In genomic region chr8:85091526-85092090, GRCm38 (mm10) we compare ENCODE assay signal across 35 mouse cellular contexts. TPM values are rescaled to one million over a fixed set of nuclear protein-coding genes. Genes with fewer than 3 reads are reported as not detected.
DNase-seq lines count a peak whose midpoint lies in the region; ATAC-seq and TF ChIP-seq lines count a peak whose summit lies in the region.
"Had no signal": no experiment of that assay in that cellular context is flagged by ENCODE, and none has a peak within 500 bp of the region (broad histone marks: within the 10 kb centered on the region; RNA-seq: fewer than 3 reads in every experiment).

No protein-coding gene starts in this region.

- peaks cover 3% of the 10 kb centered on the region; the same call in 1 of the 2 replicates for H3K4me1 ChIP-seq in heart, embryonic 10.5 days
- H3K4me1 ChIP-seq in heart, embryonic 11.5 days (ENCODE audit: control insufficient read depth, insufficient read depth, low read length): no peaks in the 10 kb centered on the region
- H3K4me1 ChIP-seq in liver, embryonic 13.5 days (replicated peaks): peaks cover 4% of the 10 kb centered on the region
- no peaks in the 10 kb centered on the region for H3K4me1 ChIP-seq in liver, embryonic 11.5 days (replicated peaks; ENCODE audit: control insufficient read depth, insufficient read depth, low read length)
- H3K4me1 ChIP-seq in E14TG2a.4 (replicated peaks; ENCODE audit: low read depth, low read length): peaks cover 25% of the 10 kb centered on the region
- H3K4me1 ChIP-seq: forebrain, embryonic 12.5 days; heart, embryonic 12.5 days; hindbrain, embryonic 15.5 days; limb, embryonic 13.5 days; neural tube, embryonic 12.5 days had no signal

- H3K4me2 ChIP-seq in heart, embryonic 11.5 days: no peak overlapping the region; the same call in 1 of the 2 replicates
- no peak overlapping the region for H3K4me2 ChIP-seq in liver, embryonic 13.5 days
- H3K4me2 ChIP-seq in liver, embryonic 11.5 days: no peak overlapping the region
- H3K4me2 ChIP-seq: forebrain, embryonic 12.5 days; heart, embryonic 12.5 days; hindbrain, embryonic 15.5 days; limb, embryonic 13.5 days; liver, embryonic 12.5 days; midbrain, embryonic 11.5 days; neural tube, embryonic 12.5 days had no signal

- no peak for ATAC-seq in heart, embryonic 11.5 days (replicated peaks; ENCODE audit: insufficient number of reproducible peaks, low FRiP score, low TSS enrichment)
- 0 out of 2 replicates have a peak, but pooled peaks have one; percentile 18 for ATAC-seq in liver, embryonic 13.5 days (ENCODE audit: low read depth)
- ATAC-seq in liver, embryonic 11.5 days (replicated peaks; ENCODE audit: low FRiP score): no peak; the same call in 1 of the 2 replicates
- no peak for ATAC-seq in erythroblast, adult 5-6 weeks (replicated peaks; ENCODE audit: low FRiP score, poor library complexity, severe bottlenecking)
- ATAC-seq: inflammation-experienced regulatory T-cells, adult 6 months; liver, embryonic 12.5 days; midbrain, embryonic 16.5 days had no signal

- no peak overlapping the region for H3K9ac ChIP-seq in heart, embryonic 11.5 days (ENCODE audit: low read depth, low read length)
- H3K9ac ChIP-seq in liver, embryonic 13.5 days: no peak overlapping the region
- H3K9ac ChIP-seq in liver, embryonic 11.5 days (ENCODE audit: low read depth, low read length): no peak overlapping the region
- H3K9ac ChIP-seq: forebrain, embryonic 12.5 days; heart, embryonic 12.5 days; hindbrain, embryonic 15.5 days; limb, embryonic 13.5 days; liver, embryonic 12.5 days; neural tube, embryonic 12.5 days had no signal

- no peaks in the 10 kb centered on the region for H3K27me3 ChIP-seq in heart, embryonic 10.5 days (ENCODE audit: insufficient read depth, poor library complexity, severe bottlenecking)
- no peaks in the 10 kb centered on the region for H3K27me3 ChIP-seq in heart, embryonic 11.5 days (ENCODE audit: control insufficient read depth, insufficient read depth, low read length)
- H3K27me3 ChIP-seq in liver, embryonic 13.5 days: no peaks in the 10 kb centered on the region
- H3K27me3 ChIP-seq in liver, embryonic 11.5 days (replicated peaks; ENCODE audit: control insufficient read depth, insufficient read depth, low read length): no peaks in the 10 kb centered on the region
- no peaks in the 10 kb centered on the region for H3K27me3 ChIP-seq in E14TG2a.4 (ENCODE audit: insufficient read depth, low read length)
- H3K27me3 ChIP-seq: forebrain, embryonic 12.5 days; heart, embryonic 12.5 days; hindbrain, embryonic 15.5 days; limb, embryonic 13.5 days; liver, embryonic 12.5 days; neural tube, embryonic 12.5 days had no signal

- no peak overlapping the region for H3K4me3 ChIP-seq in heart, embryonic 10.5 days
- H3K4me3 ChIP-seq in heart, embryonic 11.5 days (ENCODE audit: low read depth, low read length): no peak overlapping the region
- no peak overlapping the region for H3K4me3 ChIP-seq in liver, embryonic 13.5 days (replicated peaks)
- H3K4me3 ChIP-seq in liver, embryonic 11.5 days (ENCODE audit: low read depth, low read length): no peak overlapping the region
- H3K4me3 ChIP-seq in E14TG2a.4 (replicated peaks; ENCODE audit: low read length): peak overlapping the region; percentile 51; the same call in 1 of the 2 replicates
- H3K4me3 ChIP-seq: forebrain, embryonic 12.5 days; heart, embryonic 12.5 days; hindbrain, embryonic 15.5 days; limb, embryonic 13.5 days; liver, embryonic 12.5 days; myocyte; neural tube, embryonic 12.5 days had no signal

- peaks cover 59% of the 10 kb centered on the region for H3K36me3 ChIP-seq in heart, embryonic 10.5 days
- H3K36me3 ChIP-seq in heart, embryonic 11.5 days (ENCODE audit: control insufficient read depth, insufficient read depth, low read length): peaks cover 5% of the 10 kb centered on the region; the same call in 1 of the 2 replicates
- peaks cover 79% of the 10 kb centered on the region for H3K36me3 ChIP-seq in liver, embryonic 13.5 days
- H3K36me3 ChIP-seq in liver, embryonic 11.5 days (ENCODE audit: control insufficient read depth, insufficient read depth, low read length): peaks cover 14% of the 10 kb centered on the region; the same call in 1 of the 2 replicates
- H3K36me3 ChIP-seq in E14TG2a.4 (ENCODE audit: insufficient read depth, low read length): peaks cover 79% of the 10 kb centered on the region

- WGBS in heart, embryonic 10.5 days: 19% methylated on average over 21 of the region's 21 CpGs
- 23% methylated on average over 21 of the region's 21 CpGs for WGBS in heart, embryonic 11.5 days (ENCODE audit: insufficient replicate concordance)
- WGBS in liver, embryonic 13.5 days (ENCODE audit: insufficient replicate concordance): 61% methylated on average over 21 of the region's 21 CpGs
- 50% methylated on average over 21 of the region's 21 CpGs for WGBS in liver, embryonic 11.5 days

- DNase-seq in heart, embryonic 10.5 days (ENCODE audit: low spot score): peak; percentile 74
- DNase-seq in liver, embryonic 13.5 days: no peak
- no peak for DNase-seq in liver, embryonic 11.5 days (ENCODE audit: low spot score)
- peak; percentile 89 for DNase-seq in ZHBTc4 (ENCODE audit: low read depth, low spot score)
- DNase-seq: adrenal gland, adult 8-10 months; cerebellum, adult 2 months; cerebellum, postnatal 14 days; gastrocnemius, postnatal 14 days; kidney, adult 2 months; lung, adult 18-20 months; lung, postnatal 36 days; right cerebral cortex, adult 18-20 months had no signal

- TF ChIP-seq CTCF in E14TG2a.4 (conservative IDR thresholded peaks at IDR 0.05; ENCODE audit: low read length): no peak

- H3K27ac ChIP-seq in heart, embryonic 10.5 days: no peak overlapping the region
- no peak overlapping the region for H3K27ac ChIP-seq in heart, embryonic 11.5 days (ENCODE audit: low read depth, low read length)
- H3K27ac ChIP-seq in liver, embryonic 13.5 days: no peak overlapping the region
- no peak overlapping the region for H3K27ac ChIP-seq in liver, embryonic 11.5 days (ENCODE audit: low read depth, low read length)
- H3K27ac ChIP-seq: forebrain, embryonic 12.5 days; hindbrain, embryonic 15.5 days; kidney, postnatal 0 days; limb, embryonic 13.5 days; liver, embryonic 12.5 days; neural tube, embryonic 12.5 days had no signal

- no peaks in the 10 kb centered on the region for H3K9me3 ChIP-seq in heart, embryonic 10.5 days
- no peaks in the 10 kb centered on the region for H3K9me3 ChIP-seq in heart, embryonic 11.5 days (replicated peaks; ENCODE audit: control insufficient read depth, low read length)
- no peaks in the 10 kb centered on the region for H3K9me3 ChIP-seq in liver, embryonic 13.5 days (replicated peaks)
- H3K9me3 ChIP-seq in liver, embryonic 11.5 days (ENCODE audit: control insufficient read depth, low read length): no peaks in the 10 kb centered on the region
- no peaks in the 10 kb centered on the region for H3K9me3 ChIP-seq in E14TG2a.4 (ENCODE audit: low read length)
- H3K9me3 ChIP-seq: forebrain, embryonic 12.5 days; heart, embryonic 12.5 days; hindbrain, embryonic 15.5 days; limb, embryonic 13.5 days; liver, embryonic 12.5 days; neural tube, embryonic 12.5 days had no signal

RNA-seq across cellular contexts. Expression of gene Man2b1, which starts 8.5 kb away (rescaled TPM):
- polyA plus RNA-seq in heart, embryonic 10.5 days (2016; fragmentation: Nextera tagmentation; extraction: Ambion mirVana): 27.2 and 30.7 TPM in 2 replicates
- polyA plus RNA-seq in heart, embryonic 11.5 days (2014; fragmentation: Nextera tagmentation; extraction: Ambion mirVana): 25.1 and 27.3 TPM in 2 replicates
- polyA plus RNA-seq in liver, embryonic 13.5 days (2015; fragmentation: Nextera tagmentation; extraction: Ambion mirVana): 20.0 and 24.1 TPM in 2 replicates
- polyA plus RNA-seq in liver, embryonic 11.5 days (2014; fragmentation: Nextera tagmentation; extraction: Ambion mirVana): 38.6 and 40.3 TPM in 2 replicates
- 27.5 and 32.8 TPM in 2 replicates for total RNA-seq in erythroblast, adult 5-6 weeks (2015; ENCODE audit: low replicate concordance)
- 17.8 and 18.6 TPM in 2 replicates for total RNA-seq in erythroblast, adult 5-6 weeks (2017; ENCODE audit: low replicate concordance)

RNA-seq across cellular contexts. Expression of gene Wdr83, which starts 10.5 kb away (rescaled TPM):
- 41.2 and 47.9 TPM in 2 replicates for polyA plus RNA-seq in heart, embryonic 10.5 days (2016; fragmentation: Nextera tagmentation; extraction: Ambion mirVana)
- 36.5 and 43.0 TPM in 2 replicates for polyA plus RNA-seq in heart, embryonic 11.5 days (2014; fragmentation: Nextera tagmentation; extraction: Ambion mirVana)
- 26.5 and 28.1 TPM in 2 replicates for polyA plus RNA-seq in liver, embryonic 13.5 days (2015; fragmentation: Nextera tagmentation; extraction: Ambion mirVana)
- polyA plus RNA-seq in liver, embryonic 11.5 days (2014; fragmentation: Nextera tagmentation; extraction: Ambion mirVana): 46.4 and 50.4 TPM in 2 replicates
- 1.7 and 16.9 TPM in 2 replicates for total RNA-seq in erythroblast, adult 5-6 weeks (2015; ENCODE audit: low replicate concordance)
- total RNA-seq in erythroblast, adult 5-6 weeks (2017; ENCODE audit: low replicate concordance): 4.9 and 6.3 TPM in 2 replicates

RNA-seq across cellular contexts. Expression of gene Wdr83os, which starts 11.1 kb away (rescaled TPM):
- polyA plus RNA-seq in heart, embryonic 10.5 days (2016; fragmentation: Nextera tagmentation; extraction: Ambion mirVana): 97.0 and 105 TPM in 2 replicates
- 120 and 124 TPM in 2 replicates for polyA plus RNA-seq in heart, embryonic 11.5 days (2014; fragmentation: Nextera tagmentation; extraction: Ambion mirVana)
- 69.1 and 70.5 TPM in 2 replicates for polyA plus RNA-seq in liver, embryonic 13.5 days (2015; fragmentation: Nextera tagmentation; extraction: Ambion mirVana)
- 103 and 105 TPM in 2 replicates for polyA plus RNA-seq in liver, embryonic 11.5 days (2014; fragmentation: Nextera tagmentation; extraction: Ambion mirVana)
- total RNA-seq in erythroblast, adult 5-6 weeks (2015; ENCODE audit: low replicate concordance): 26.1 and 31.3 TPM in 2 replicates
- 4.3 and 11.3 TPM in 2 replicates for total RNA-seq in erythroblast, adult 5-6 weeks (2017; ENCODE audit: low replicate concordance)

RNA-seq across cellular contexts. Expression of gene Dhps, which starts 20.1 kb away (rescaled TPM):
- polyA plus RNA-seq in heart, embryonic 10.5 days (2016; fragmentation: Nextera tagmentation; extraction: Ambion mirVana): 54.0 and 72.3 TPM in 2 replicates
- 57.6 and 60.0 TPM in 2 replicates for polyA plus RNA-seq in heart, embryonic 11.5 days (2014; fragmentation: Nextera tagmentation; extraction: Ambion mirVana)
- 41.2 and 42.9 TPM in 2 replicates for polyA plus RNA-seq in liver, embryonic 13.5 days (2015; fragmentation: Nextera tagmentation; extraction: Ambion mirVana)
- 72.5 and 73.8 TPM in 2 replicates for polyA plus RNA-seq in liver, embryonic 11.5 days (2014; fragmentation: Nextera tagmentation; extraction: Ambion mirVana)
- 12.3 and 16.1 TPM in 2 replicates for total RNA-seq in erythroblast, adult 5-6 weeks (2015; ENCODE audit: low replicate concordance)
- total RNA-seq in erythroblast, adult 5-6 weeks (2017; ENCODE audit: low replicate concordance): 3.2 and 12.1 TPM in 2 replicates

RNA-seq across cellular contexts. Expression of gene Gm5741, which starts 23.8 kb away (rescaled TPM):
- 0.51 and 0.57 TPM in 2 replicates for polyA plus RNA-seq in heart, embryonic 10.5 days (2016; fragmentation: Nextera tagmentation; extraction: Ambion mirVana)
- 1.5 TPM in 1 of 2 replicates, not detected in the other for polyA plus RNA-seq in heart, embryonic 11.5 days (2014; fragmentation: Nextera tagmentation; extraction: Ambion mirVana)
- not detected in 2 replicates for polyA plus RNA-seq in liver, embryonic 13.5 days (2015; fragmentation: Nextera tagmentation; extraction: Ambion mirVana)
- polyA plus RNA-seq in liver, embryonic 11.5 days (2014; fragmentation: Nextera tagmentation; extraction: Ambion mirVana): not detected in 2 replicates
- total RNA-seq in erythroblast, adult 5-6 weeks (2015; ENCODE audit: low replicate concordance): not detected in 2 replicates
- total RNA-seq in erythroblast, adult 5-6 weeks (2017; ENCODE audit: low replicate concordance): not detected in 2 replicates
- total RNA-seq: adrenal gland, postnatal 4 days; gastrocnemius, postnatal 14 days; granulocyte monocyte progenitor cell, adult 5-6 weeks; hematopoietic stem cell, adult 5-6 weeks; layer of hippocampus, postnatal 25 days; left cerebral cortex, adult 8-10 months; left cerebral cortex, postnatal 36 days; megakaryocyte, adult 5-6 weeks had no signal
- polyA plus RNA-seq: cerebellum, adult 2 months; cortical plate, adult 2 months; heart, embryonic 12.5 days; heart, postnatal 0 days; kidney, postnatal 0 days; neural tube, embryonic 12.5 days had no signal

Comparison
In these comparisons a context has a peak if more than half of its experiments do, and no peak if none do; other contexts are left out.
1. DNase-seq: peak in heart, embryonic 10.5 days (single experiment) and ZHBTc4 (single experiment); none in liver, embryonic 13.5 days (single experiment) and liver, embryonic 11.5 days (single experiment).